Mouse (Mus musculus): ENCODE measurements around the gene Srrm3.
A peak's percentile ranks its signal among the peaks of the same experiment; 100 is the strongest.

Srrm3 gene

GRCm38 (mm10) chr5:135869661-135870423, 63.2 kb downstream of the Srrm3 start:
- no peak for DNase-seq (ENCODE audit: extremely low read depth, low read depth)

- no peak for DNase-seq (ENCODE audit: extremely low read depth, low read depth)
These were observed 63.8 kb downstream of the Srrm3 start for GRCm38 (mm10) chr5:135870505-135870904.

GRCm38 (mm10) chr5:135872996-135873395, 66.3 kb downstream of the Srrm3 start:
- DNase-seq (ENCODE audit: extremely low read depth, low read depth) = no peak

- DNase-seq (ENCODE audit: extremely low read depth, low read depth) = no peak
These were observed 67.1 kb downstream of the Srrm3 start for GRCm38 (mm10) chr5:135873753-135874152.

DNA sequence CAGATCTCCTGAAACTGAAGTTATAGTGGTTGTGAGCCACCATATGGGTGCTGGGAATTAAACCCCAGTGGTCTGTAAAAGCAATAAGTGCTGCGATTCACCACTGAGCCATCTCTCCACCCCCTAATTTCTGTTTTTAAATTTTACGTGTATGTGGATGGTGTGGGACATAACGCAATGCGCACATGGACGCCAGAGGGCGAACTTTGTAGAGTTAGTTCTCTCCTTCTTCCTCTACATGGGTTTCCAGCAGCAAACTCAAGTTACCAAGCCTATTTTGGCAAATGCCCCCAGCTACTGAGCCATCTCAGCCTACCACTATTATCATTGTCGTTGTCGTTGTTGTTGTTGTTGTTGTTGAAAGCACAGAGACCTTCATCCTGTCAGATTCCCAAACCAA, 70.5 kb downstream of the Srrm3 start:
- peak; percentile 69 for DNase-seq (ENCODE audit: extremely low read depth, low read depth)

GRCm38 (mm10) chr5:135877831-135878231, 71.1 kb downstream of the Srrm3 start:
- peak; percentile 58 for DNase-seq (ENCODE audit: extremely low read depth, low read depth)

DNA sequence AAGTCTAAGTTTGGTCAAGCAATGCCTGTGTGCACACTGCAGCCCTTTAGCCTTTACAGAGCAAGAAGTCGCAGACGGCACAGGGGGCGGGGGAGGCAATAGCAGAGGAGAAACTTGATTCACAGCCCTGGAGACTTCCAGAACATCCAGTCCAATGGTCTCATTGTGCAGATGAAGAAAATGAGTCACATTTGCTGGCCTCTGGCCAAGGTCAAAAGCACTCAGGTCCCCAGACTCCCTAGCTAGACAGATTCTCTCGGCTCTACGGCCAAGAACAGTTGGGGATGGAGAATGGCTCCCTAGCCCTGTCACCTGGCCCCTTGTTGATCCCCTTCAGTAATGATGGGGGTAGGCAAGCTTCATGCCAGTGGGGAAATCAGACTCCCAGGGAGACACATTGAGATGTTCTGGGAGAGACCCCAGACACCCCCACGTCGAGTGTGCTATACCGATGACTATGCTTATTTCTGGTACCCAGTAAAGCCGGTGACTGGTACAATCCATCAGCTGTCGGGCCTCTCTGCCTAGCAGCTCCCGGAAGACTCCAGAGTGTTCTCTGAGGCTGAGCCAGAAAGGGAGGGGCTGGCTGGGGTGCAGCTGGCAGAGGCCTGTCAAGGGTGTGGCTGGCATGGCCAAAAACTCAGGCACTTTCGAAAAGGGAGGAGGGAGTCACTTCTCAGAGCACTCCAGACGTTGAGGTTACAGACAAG, 72.9 kb downstream of the Srrm3 start:
- no peak for DNase-seq (ENCODE audit: extremely low read depth, low read depth)

DNA sequence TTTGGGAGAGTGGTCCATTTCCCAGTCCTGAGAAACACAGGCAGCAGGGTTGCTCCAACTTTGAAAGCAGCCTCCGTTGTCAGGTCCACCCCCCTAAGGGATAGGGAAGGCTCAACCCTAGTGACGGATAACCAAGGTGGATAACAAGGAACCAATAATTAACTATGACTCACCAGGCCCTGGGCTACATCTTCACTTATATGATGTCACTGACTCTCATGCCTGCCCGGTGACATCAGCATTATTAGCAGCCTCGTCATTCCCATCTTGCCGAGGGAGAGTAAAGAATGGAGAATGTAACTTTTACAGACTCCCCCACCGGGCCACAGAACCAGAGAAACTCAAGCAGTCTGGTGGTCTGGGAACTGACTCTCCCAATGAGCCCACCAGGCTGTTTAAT, 78.0 kb downstream of the Srrm3 start:
- no peak for DNase-seq (ENCODE audit: extremely low read depth, low read depth)

GRCm38 (mm10) chr5:135887675-135888102, 81.0 kb downstream of the Srrm3 start, which contains the start of gene Hspb1:
Gene Hspb1 (plus strand): TSS chr5:135887919.
- DNase-seq (ENCODE audit: extremely low read depth, low read depth) = no peak

DNA sequence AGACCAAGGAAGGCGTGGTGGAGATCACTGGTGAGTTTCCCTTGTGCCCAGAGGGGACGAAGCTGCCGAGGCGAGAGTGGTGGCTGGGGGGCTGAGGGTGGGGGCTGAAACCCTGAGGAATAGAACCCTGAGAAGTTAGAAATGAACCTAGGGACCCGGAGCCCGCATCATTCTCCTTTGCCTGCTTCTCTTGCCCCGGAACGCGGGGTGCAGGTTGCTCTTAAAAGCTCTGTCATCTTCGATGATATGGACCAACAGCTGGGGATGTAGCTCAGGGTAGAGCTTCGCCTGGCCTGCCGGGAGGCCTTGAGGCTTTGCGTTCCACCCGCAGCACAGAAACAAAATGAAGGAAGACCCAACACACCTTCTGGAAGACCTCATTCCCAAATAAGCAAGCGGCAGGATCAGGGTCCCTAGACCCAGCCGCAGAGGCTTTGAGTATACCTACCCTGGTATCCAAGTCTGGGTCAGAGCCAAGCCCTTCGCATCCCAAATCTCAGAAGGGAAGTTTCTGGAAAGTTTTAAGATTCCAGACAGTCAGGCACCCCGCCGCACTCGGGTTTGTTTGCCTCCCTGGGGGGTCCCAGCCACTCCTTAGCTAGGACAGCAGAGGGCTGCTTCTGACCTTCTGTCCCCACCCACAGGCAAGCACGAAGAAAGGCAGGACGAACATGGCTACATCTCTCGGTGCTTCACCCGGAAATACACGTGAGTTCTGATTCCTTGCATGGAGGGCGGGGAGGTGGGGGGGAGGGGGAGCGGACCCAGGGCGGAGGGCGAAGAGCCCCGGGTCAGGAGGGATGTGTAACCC, 81.9 kb downstream of the Srrm3 start:
- no peak for DNase-seq (ENCODE audit: extremely low read depth, low read depth)

- no peak for DNase-seq (ENCODE audit: extremely low read depth, low read depth)
These were observed 83.6 kb downstream of the Srrm3 start for GRCm38 (mm10) chr5:135890323-135890722.

- no peak for DNase-seq (ENCODE audit: extremely low read depth, low read depth)
These were observed 84.2 kb downstream of the Srrm3 start for GRCm38 (mm10) chr5:135890920-135891319.

GRCm38 (mm10) chr5:135892589-135893351, 86.1 kb downstream of the Srrm3 start:
- no peak for DNase-seq (ENCODE audit: extremely low read depth, low read depth)

DNA sequence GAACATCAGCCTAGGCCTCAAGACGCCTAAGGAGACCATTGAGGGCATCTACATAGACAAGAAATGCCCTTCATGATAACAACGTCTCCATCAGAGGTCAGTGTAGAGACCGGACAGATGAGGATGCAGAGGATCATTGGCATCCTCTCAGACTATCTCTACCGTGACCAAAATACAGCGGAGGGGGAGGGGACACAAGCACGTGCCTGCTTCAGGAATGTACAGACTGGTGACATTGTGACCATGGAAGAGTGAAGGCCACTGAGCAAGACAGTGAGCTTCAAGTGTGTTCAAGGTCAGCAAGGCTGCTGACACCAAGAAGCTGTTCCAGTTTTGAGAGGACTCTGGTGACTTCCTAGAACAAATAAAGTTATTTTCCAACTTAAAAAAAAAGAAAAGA, 88.3 kb downstream of the Srrm3 start:
- no peak for DNase-seq (ENCODE audit: extremely low read depth, low read depth)

DNA sequence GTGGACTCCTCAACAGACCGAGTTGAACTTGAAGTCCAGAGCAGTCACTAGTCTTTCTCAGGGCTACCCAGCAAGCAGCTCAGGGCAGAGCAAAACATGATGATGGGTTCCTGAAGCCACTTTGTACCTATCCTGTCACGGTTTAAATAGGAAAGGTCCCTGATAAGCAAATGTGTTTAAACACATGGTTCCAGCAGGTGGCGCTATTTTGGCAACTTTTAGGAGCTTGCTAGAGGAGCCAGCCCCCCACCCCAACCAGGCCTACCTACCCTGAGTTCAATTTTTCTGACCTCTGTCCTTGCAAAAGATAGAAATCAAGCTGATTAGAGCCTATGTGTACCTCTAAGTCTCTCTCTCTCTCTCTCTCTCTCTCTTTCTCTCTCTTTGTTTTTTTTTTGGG, 91.3 kb downstream of the Srrm3 start:
- DNase-seq (ENCODE audit: extremely low read depth, low read depth) = peak; percentile 48

DNA sequence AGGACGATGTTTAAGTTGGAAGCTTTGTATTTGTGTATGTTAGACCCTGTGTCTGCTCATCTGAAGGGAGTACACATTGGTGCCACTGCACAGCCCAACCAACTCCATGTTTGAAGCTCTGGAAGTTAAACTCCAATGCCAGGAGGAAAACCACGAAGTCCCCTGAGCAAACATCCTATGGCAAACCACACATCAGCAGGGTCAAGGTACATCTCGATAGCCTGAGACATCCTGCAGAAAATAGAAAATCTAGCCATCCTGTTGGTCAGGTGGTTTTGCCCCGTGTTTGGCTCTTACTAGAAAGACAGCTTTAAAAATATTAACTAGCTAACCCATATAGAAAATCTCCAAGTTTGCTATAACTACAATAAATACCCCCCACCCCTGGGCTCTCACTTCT, 92.3 kb downstream of the Srrm3 start:
- DNase-seq (ENCODE audit: extremely low read depth, low read depth) = no peak

DNA sequence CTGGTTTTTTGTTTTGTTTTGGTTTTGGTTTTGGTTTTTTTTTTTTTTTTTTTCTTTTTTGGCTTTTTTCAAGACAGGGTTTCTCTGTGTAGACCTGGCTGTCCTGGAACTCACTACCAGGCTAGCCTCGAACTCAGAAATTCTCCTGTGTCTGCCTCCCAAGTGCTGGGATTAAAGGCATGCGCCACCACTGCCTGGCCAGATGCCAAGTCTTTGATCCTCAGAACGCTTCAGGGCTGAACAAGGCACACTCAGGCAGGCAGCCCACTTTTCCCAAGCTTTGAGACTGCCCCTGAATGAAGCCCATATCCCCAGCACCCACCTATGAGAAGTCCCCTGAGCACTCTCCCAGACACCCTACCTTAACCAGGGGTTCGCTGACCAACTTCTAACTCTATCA, 93.1 kb downstream of the Srrm3 start:
- DNase-seq (ENCODE audit: extremely low read depth, low read depth) = no peak

GRCm38 (mm10) chr5:135900701-135901100, 94.0 kb downstream of the Srrm3 start:
- no peak for DNase-seq (ENCODE audit: extremely low read depth, low read depth)

DNA sequence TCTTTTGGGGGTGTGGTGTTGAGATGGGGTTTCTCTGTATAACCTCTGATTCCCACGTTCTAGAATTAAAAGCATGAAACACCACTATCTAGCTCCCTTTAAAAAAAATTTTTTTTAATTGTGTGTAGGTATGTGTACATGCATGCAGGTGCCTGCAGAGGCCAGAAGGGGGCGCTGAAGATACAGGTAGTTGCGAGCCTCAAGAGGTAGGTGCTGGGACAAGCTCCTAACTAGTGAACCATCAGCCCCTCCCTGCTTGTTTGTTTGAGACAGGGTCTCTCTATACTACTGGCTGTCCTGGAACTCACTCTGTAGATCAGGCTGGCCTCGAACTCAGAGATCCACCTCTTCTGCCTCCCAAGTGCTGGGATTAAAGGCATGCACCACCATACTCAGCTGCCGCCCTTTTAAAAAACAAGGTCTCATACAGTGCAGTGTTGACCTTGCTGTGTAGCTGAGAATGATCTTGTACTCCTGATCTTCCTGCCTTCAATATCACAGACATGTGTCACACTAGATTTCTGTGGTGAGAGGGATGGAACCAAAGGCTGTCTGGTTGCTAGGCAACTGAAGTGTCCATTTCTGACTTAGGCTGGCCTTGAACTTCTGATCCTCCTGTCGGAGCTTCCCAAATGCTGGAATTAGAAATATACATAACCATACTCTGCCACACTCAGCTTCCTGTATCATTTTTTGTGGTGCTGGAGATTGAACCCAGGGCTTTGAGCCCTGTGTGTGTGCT, 94.8 kb downstream of the Srrm3 start:
- no peak for DNase-seq (ENCODE audit: extremely low read depth, low read depth)

DNA sequence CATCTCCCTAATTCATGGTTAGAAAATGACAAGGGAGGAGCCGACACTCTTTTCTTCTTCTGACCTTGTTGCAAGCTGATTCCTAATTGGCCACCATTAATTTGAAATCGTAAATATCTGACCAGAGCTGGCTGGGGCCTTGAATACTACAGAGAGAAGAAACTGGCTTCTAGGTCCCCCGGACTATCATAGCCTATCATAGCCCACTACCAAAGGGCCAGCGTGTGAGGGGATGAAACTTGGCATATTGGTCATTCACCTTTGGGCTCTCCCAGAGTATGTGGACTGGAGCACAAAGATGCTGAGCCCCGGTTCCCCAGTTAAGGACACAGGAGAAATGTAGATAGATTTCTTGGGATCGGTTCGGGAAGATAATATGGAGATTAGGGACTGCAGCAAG, 96.4 kb downstream of the Srrm3 start:
- DNase-seq (ENCODE audit: extremely low read depth, low read depth) = no peak

Data from MEL-GATA-1-ER (cell line).